ENCODE assay signal across 8 mouse cellular contexts in genomic region chr3:152981988-152982387, GRCm38 (mm10). TPM values are rescaled to one million over a fixed set of nuclear protein-coding genes. Genes with fewer than 3 reads are reported as not detected.
DNase-seq lines count a peak whose midpoint lies in the region; ATAC-seq lines count a peak whose summit lies in the region.

St6galnac5 (minus strand) TSS chr3:152982246.

- peaks cover 24% of the 10 kb centered on the region for H3K4me1 ChIP-seq in kidney, embryonic 15.5 days
- peaks cover 21% of the 10 kb centered on the region for H3K4me1 ChIP-seq in hindbrain, embryonic 10.5 days (replicated peaks)
- peaks cover 19% of the 10 kb centered on the region for H3K4me1 ChIP-seq in neural tube, embryonic 12.5 days

- intact Hi-C loops in left cerebral cortex, postnatal 14 days (cut with DNase I) = loop anchor here (5.0 kb wide), 1 partner anchor 270 kb away; no protein-coding TSS in a partner anchor

- H3K4me3 ChIP-seq in kidney, embryonic 15.5 days (replicated peaks) = peak within 1 kb of the TSS; percentile 52
- H3K4me3 ChIP-seq in hindbrain, embryonic 10.5 days = peak within 1 kb of the TSS; percentile 67
- peak within 1 kb of the TSS; percentile 52 for H3K4me3 ChIP-seq in neural tube, embryonic 12.5 days

- peaks cover 47% of the 10 kb centered on the region for H3K27me3 ChIP-seq in kidney, embryonic 15.5 days
- H3K27me3 ChIP-seq in hindbrain, embryonic 10.5 days (ENCODE audit: insufficient read depth, poor library complexity, severe bottlenecking) = peaks cover 47% of the 10 kb centered on the region
- peaks cover 15% of the 10 kb centered on the region for H3K27me3 ChIP-seq in neural tube, embryonic 12.5 days (replicated peaks)

- ATAC-seq in kidney, embryonic 15.5 days (replicated peaks; ENCODE audit: low FRiP score) = 0 out of 2 replicates have a peak, but pooled peaks have one; percentile 31
- ATAC-seq in neural tube, embryonic 12.5 days (ENCODE audit: low FRiP score, low read depth) = peak; percentile 59

- no peaks in the 10 kb centered on the region for H3K9me3 ChIP-seq in kidney, embryonic 15.5 days (replicated peaks)
- no peaks in the 10 kb centered on the region for H3K9me3 ChIP-seq in hindbrain, embryonic 10.5 days
- H3K9me3 ChIP-seq in neural tube, embryonic 12.5 days = no peaks in the 10 kb centered on the region

- no peaks in the 10 kb centered on the region for H3K36me3 ChIP-seq in kidney, embryonic 15.5 days
- H3K36me3 ChIP-seq in hindbrain, embryonic 10.5 days = no peaks in the 10 kb centered on the region
- no peaks in the 10 kb centered on the region for H3K36me3 ChIP-seq in neural tube, embryonic 12.5 days

- WGBS in kidney, embryonic 15.5 days = under 1% methylated on average over 17 of the region's 17 CpGs
- WGBS in hindbrain, embryonic 10.5 days = 0% methylated on average over 17 of the region's 17 CpGs
- WGBS in neural tube, embryonic 12.5 days = 2% methylated on average over 17 of the region's 17 CpGs

- no peak within 1 kb of the TSS for H3K27ac ChIP-seq in kidney, embryonic 15.5 days
- peak within 1 kb of the TSS; percentile 79 for H3K27ac ChIP-seq in hindbrain, embryonic 10.5 days
- H3K27ac ChIP-seq in neural tube, embryonic 12.5 days = peak within 1 kb of the TSS; percentile 34; the same call in 1 of the 2 replicates

- no peak for DNase-seq in kidney, postnatal 25 days
- DNase-seq in cerebellum, postnatal 36 days = peak; percentile 15 to 28
- DNase-seq in hindbrain, embryonic 10.5 days (ENCODE audit: low spot score) = peak; percentile 60
- DNase-seq in left cerebral cortex, postnatal 14 days (ENCODE audit: low spot score in 2 of 2) = peak in 1 of 2 experiments; percentile 65
- DNase-seq in adrenal gland, postnatal 25 days = no peak
- DNase-seq in spleen, postnatal 10 days (ENCODE audit: low spot score in 2 of 2) = no peak

- peak within 1 kb of the TSS; percentile 93 for H3K4me2 ChIP-seq in kidney, embryonic 15.5 days
- H3K4me2 ChIP-seq in neural tube, embryonic 12.5 days (replicated peaks) = peak within 1 kb of the TSS; percentile 92

- peak within 1 kb of the TSS; percentile 32; the same call in 1 of the 2 replicates for H3K9ac ChIP-seq in kidney, embryonic 15.5 days
- H3K9ac ChIP-seq in neural tube, embryonic 12.5 days = peak within 1 kb of the TSS; percentile 61

RNA-seq across cellular contexts. Expression of gene St6galnac5, which starts in this region (rescaled TPM):
- 1.0 and 1.2 TPM in 2 replicates for polyA plus RNA-seq in kidney, embryonic 15.5 days (2015; fragmentation: Nextera tagmentation; extraction: Ambion mirVana)
- 2.4 and 3.9 TPM in 2 replicates for polyA plus RNA-seq in hindbrain, embryonic 10.5 days (2016; fragmentation: Nextera tagmentation; extraction: Ambion mirVana)
- total RNA-seq in left cerebral cortex, postnatal 14 days (2021) = 10 to 100 TPM; 32.6 to 48.5 TPM
- polyA plus RNA-seq in neural tube, embryonic 12.5 days (2016; fragmentation: Nextera tagmentation; extraction: Ambion mirVana) = 9.9 and 12.8 TPM in 2 replicates
- 0.14 and 0.70 TPM in 2 replicates for total RNA-seq in adrenal gland, postnatal 25 days (2021)

Comparison
In these comparisons a context has a peak if more than half of its experiments do, and no peak if none do; other contexts are left out.
1. RNA of gene St6galnac5 (total RNA-seq): 32.6 to 48.5 TPM in left cerebral cortex, postnatal 14 days; 0.14 to 0.70 TPM in adrenal gland, postnatal 25 days; every median in the first group is over 10 times any median in the second.
2. DNase-seq: peak in cerebellum, postnatal 36 days (2 of 2) and hindbrain, embryonic 10.5 days (single experiment); none in kidney, postnatal 25 days (0 of 2), adrenal gland, postnatal 25 days (single experiment) and spleen, postnatal 10 days (0 of 2).
3. Peak in every context shown above with its lines, with median percentiles within 50 percentile points of each other: H3K4me3 ChIP-seq.